Mouse (Mus musculus) bone marrow, adult 2 months (tissue): ENCODE data around the gene Krtap5-2.
"Not testable (repeated sequence)": the region's sequence is repeated elsewhere in the genome, so short reads cannot be mapped to it uniquely, and the experiment has no call there.

ENCODE experiments used
- CTCF ChIP-seq: fragments of 200-500 bp; IDR thresholded peaks from 2 replicates; pipeline ENCODE4 v1.5.1; 2011; ENCODE audit warnings: low read length, control low read depth; ENCODE audit not compliant: control insufficient read depth, insufficient read depth
- POLR2A ChIP-seq: fragments of 200-500 bp; IDR thresholded peaks from 2 replicates; pipeline ENCODE4 v1.6.1; 2011; ENCODE audit warnings: low read depth, mild to moderate bottlenecking, control low read depth, low read length, borderline replicate concordance; ENCODE audit not compliant: control insufficient read depth

DNA sequence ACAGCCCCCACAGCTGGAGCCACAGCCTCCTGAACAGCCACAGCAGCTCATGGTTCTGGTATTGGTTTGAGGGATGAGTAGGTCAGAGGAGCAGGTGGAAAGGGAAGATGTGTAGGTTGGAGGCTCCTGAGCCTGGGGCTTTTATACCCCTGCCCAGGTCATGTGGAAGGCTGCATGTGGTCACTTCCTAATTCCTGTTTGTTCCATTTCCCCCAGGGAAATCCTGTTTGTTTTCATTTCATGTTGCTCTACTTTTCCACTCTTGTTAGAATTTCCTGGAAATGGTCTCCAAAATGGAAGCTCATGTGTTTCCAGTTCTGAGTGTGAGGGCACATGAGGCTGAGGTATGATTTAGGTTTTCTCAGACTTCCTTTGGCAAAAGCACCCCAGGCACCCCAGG, 10.2 kb downstream of the Krtap5-2 start, which contains the start of gene Gm4553:
- TF ChIP-seq CTCF, POLR2A: not testable (repeated sequence)
